ENCODE assay signal across 8 mouse cellular contexts in the genomic region with DNA sequence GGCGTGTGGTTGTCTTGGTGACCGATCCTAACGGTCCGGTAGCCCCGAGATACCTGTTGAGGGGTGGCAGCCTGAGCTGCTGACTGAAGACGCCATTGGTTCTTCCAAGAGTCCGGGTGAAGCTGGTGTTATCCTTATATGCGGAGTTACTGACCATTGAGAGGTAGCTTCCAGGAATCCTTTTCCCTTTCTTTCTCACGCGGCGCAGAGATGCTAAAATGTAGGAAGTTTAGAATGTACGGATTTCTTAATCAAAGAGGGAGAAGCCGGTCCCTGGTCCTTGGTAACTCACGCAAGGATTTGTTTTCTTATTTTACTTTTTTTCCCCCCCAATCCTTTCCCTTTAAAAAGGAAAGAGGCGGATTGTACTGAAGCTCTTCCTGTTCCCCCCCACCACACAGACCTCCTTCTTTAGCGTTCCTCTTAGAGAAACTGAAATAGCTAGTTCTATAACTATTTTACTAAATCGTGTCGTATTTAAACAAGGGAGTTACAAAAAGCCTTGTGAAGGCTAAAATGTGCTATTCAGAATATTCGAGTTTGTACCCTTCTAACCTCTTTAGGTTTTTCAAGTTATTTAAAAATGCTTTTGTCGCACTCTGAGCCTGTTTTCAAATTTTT. TPM values are rescaled to one million over a fixed set of nuclear protein-coding genes. Genes with fewer than 3 reads are reported as not detected.
DNase-seq lines count a peak whose midpoint lies in the region; ATAC-seq and TF ChIP-seq lines count a peak whose summit lies in the region.

No protein-coding gene starts in this region.

- H3K79me2 ChIP-seq in C2C12 (ENCODE audit: control insufficient read depth, insufficient read depth) = peaks cover 72% of the 10 kb centered on the region

- intact Hi-C loops in gastrocnemius, adult 2 months (cut with DNase I) = loop anchor here (2.0 kb wide), 1 partner anchor 53 kb away; a partner anchor contains a TSS

- no peak for TF ChIP-seq CTCF in gastrocnemius, adult 2 months (IDR thresholded peaks at IDR 0.05)
- TF ChIP-seq CTCF in C2C12 (IDR thresholded peaks at IDR 0.05; ENCODE audit: control insufficient read depth, insufficient read depth, insufficient read length) = no peak
- no peak for TF ChIP-seq CTCF in embryonic fibroblast, embryonic 13.5 days (IDR thresholded peaks at IDR 0.05; ENCODE audit: borderline replicate concordance, insufficient read depth, low read length)
- no peak for TF ChIP-seq CTCF in midbrain, postnatal 0 days (IDR thresholded peaks at IDR 0.05)

- no peak; the same call in 1 of the 2 replicates for ATAC-seq in midbrain, postnatal 0 days (ENCODE audit: low FRiP score)

- H3K79me3 ChIP-seq in C2C12 (ENCODE audit: low read depth) = peaks cover 42% of the 10 kb centered on the region

- no peak for DNase-seq in gastrocnemius, adult 2 months
- no peak for DNase-seq in gastrocnemius, adult 18-20 months (ENCODE audit: low spot score)
- DNase-seq in kidney, postnatal 36 days = peak; percentile 18 to 34
- peak; percentile 15 for DNase-seq in midbrain, postnatal 0 days (ENCODE audit: low spot score)
- DNase-seq in right cerebral cortex, postnatal 36 days (ENCODE audit: low spot score in 2 of 2) = no peak
- no peak for DNase-seq in urinary bladder, postnatal 10 days (ENCODE audit: low spot score)

- H3K4me1 ChIP-seq in embryonic fibroblast, embryonic 13.5 days (ENCODE audit: control insufficient read depth, insufficient read depth, low read length) = 0 out of 2 replicates have a peak, but pooled peaks cover 2% of the 10 kb centered on the region
- H3K4me1 ChIP-seq in midbrain, postnatal 0 days (ENCODE audit: insufficient read depth, low read length) = 0 out of 2 replicates have a peak, but pooled peaks cover 6% of the 10 kb centered on the region

- peak overlapping the region; percentile 91 for H3K27ac ChIP-seq in gastrocnemius, adult 2 months
- H3K27ac ChIP-seq in embryonic fibroblast, embryonic 13.5 days (ENCODE audit: insufficient read depth, low read length) = no peak overlapping the region
- H3K27ac ChIP-seq in midbrain, postnatal 0 days (ENCODE audit: low read depth, low read length) = no peak overlapping the region

- no peaks in the 10 kb centered on the region for H3K27me3 ChIP-seq in C2C12 (ENCODE audit: control insufficient read depth, insufficient read depth, insufficient read length)
- no peaks in the 10 kb centered on the region for H3K27me3 ChIP-seq in midbrain, postnatal 0 days (ENCODE audit: insufficient read depth, low read length)

- peak overlapping the region; percentile 46 for H3K4me2 ChIP-seq in midbrain, postnatal 0 days (ENCODE audit: low read depth, low read length, poor library complexity, severe bottlenecking)

- peaks cover 55% of the 10 kb centered on the region for H3K36me3 ChIP-seq in C2C12 (ENCODE audit: control insufficient read depth, insufficient read depth)
- peaks cover 25% of the 10 kb centered on the region for H3K36me3 ChIP-seq in midbrain, postnatal 0 days (ENCODE audit: insufficient read depth, low read length)

- peak overlapping the region; percentile 78 for H3ac ChIP-seq in C2C12 (ENCODE audit: control insufficient read depth, insufficient read length, low read depth)

- H3K9ac ChIP-seq in midbrain, postnatal 0 days (replicated peaks; ENCODE audit: low read length, poor library complexity, severe bottlenecking) = peak overlapping the region; percentile 91

- TF ChIP-seq POLR2A in embryonic fibroblast, embryonic 13.5 days (IDR thresholded peaks at IDR 0.05; ENCODE audit: low read depth, low read length) = no peak

- H3K4me3 ChIP-seq in gastrocnemius, adult 2 months = peak overlapping the region; percentile 86
- peak overlapping the region; percentile 92 for H3K4me3 ChIP-seq in C2C12 (ENCODE audit: insufficient read depth, poor library complexity, severe bottlenecking)
- peak overlapping the region; percentile 99 for H3K4me3 ChIP-seq in embryonic fibroblast, embryonic 13.5 days (ENCODE audit: insufficient read depth, low read length)
- peak overlapping the region; percentile 92 for H3K4me3 ChIP-seq in midbrain, postnatal 0 days (ENCODE audit: low read depth, low read length)

- WGBS in midbrain, postnatal 0 days = 8% methylated on average over 20 of the region's 20 CpGs

- H3K9me3 ChIP-seq in midbrain, postnatal 0 days (ENCODE audit: low read length) = no peaks in the 10 kb centered on the region

TF ChIP-seq in C2C12, 6 proteins besides CTCF, POLR2A, EP300 and RAD21:
- no peak for TF ChIP-seq CEBPB (IDR thresholded peaks at IDR 0.05; ENCODE audit: low read depth)
- TF ChIP-seq MAX (IDR thresholded peaks at IDR 0.05) = no peak
- TF ChIP-seq USF1 (IDR thresholded peaks at IDR 0.05; ENCODE audit: low read depth) = no peak
- no peak for TF ChIP-seq MYOG (IDR thresholded peaks at IDR 0.05; ENCODE audit: control insufficient read depth, extremely low read depth, insufficient read length)
- no peak for TF ChIP-seq MYOD1 (IDR thresholded peaks at IDR 0.05; ENCODE audit: control insufficient read depth, insufficient read length, low read depth)
- TF ChIP-seq FOSL1 (IDR thresholded peaks at IDR 0.05; ENCODE audit: insufficient read depth, low read length, poor library complexity, severe bottlenecking) = no peak
TF ChIP-seq in C2C12: peak in this region for 0.

RNA-seq across cellular contexts. Expression of a gene that starts 0.5 kb away (rescaled TPM):
- 10 to 100 TPM; 12.2 to 13.0 TPM for total RNA-seq in gastrocnemius, adult 2 months (2021)
- 10 to 100 TPM; 10.1 to 11.6 TPM for total RNA-seq in gastrocnemius, adult 18-20 months (2021)
- polyA plus RNA-seq in C2C12 (2012; fragmentation: generic; extraction: Trizol) = 19.3 TPM
- polyA plus RNA-seq in embryonic fibroblast, embryonic 13.5 days (2011; ENCODE audit: insufficient read length, low read depth, missing spikeins) = 49.2 and 71.2 TPM in 2 replicates
- total RNA-seq in midbrain, postnatal 0 days (2014; rRNA removed) = 19.6 and 27.7 TPM in 2 replicates
- polyA plus RNA-seq in midbrain, postnatal 0 days (2015; fragmentation: Nextera tagmentation; extraction: Ambion mirVana) = 19.7 and 23.1 TPM in 2 replicates

RNA-seq across cellular contexts. Expression of a gene that starts 0.9 kb away (rescaled TPM):
- 10 to 100 TPM in 1 of 2 experiments, 1 to 10 TPM in 1; 5.8 to 11.0 TPM for total RNA-seq in gastrocnemius, adult 2 months (2021)
- total RNA-seq in gastrocnemius, adult 18-20 months (2021) = 1 to 10 TPM; 8.3 to 9.0 TPM
- polyA plus RNA-seq in C2C12 (2012; fragmentation: generic; extraction: Trizol) = 2.5 TPM
- polyA plus RNA-seq in embryonic fibroblast, embryonic 13.5 days (2011; ENCODE audit: insufficient read length, low read depth, missing spikeins) = 16.5 and 17.0 TPM in 2 replicates
- total RNA-seq in midbrain, postnatal 0 days (2014; rRNA removed) = 11.5 and 12.3 TPM in 2 replicates
- polyA plus RNA-seq in midbrain, postnatal 0 days (2015; fragmentation: Nextera tagmentation; extraction: Ambion mirVana) = 13.7 and 14.4 TPM in 2 replicates

RNA-seq across cellular contexts. Expression of a gene that starts 54.1 kb away (rescaled TPM):
- total RNA-seq in gastrocnemius, adult 2 months (2021) = under 1 TPM; 0.59 to 0.84 TPM
- total RNA-seq in gastrocnemius, adult 18-20 months (2021) = under 1 TPM; 0.84 to 0.95 TPM
- polyA plus RNA-seq in C2C12 (2012; fragmentation: generic; extraction: Trizol) = 10.5 TPM
- 20.3 and 25.8 TPM in 2 replicates for polyA plus RNA-seq in embryonic fibroblast, embryonic 13.5 days (2011; ENCODE audit: insufficient read length, low read depth, missing spikeins)
- total RNA-seq in midbrain, postnatal 0 days (2014; rRNA removed) = 3.7 and 7.3 TPM in 2 replicates
- polyA plus RNA-seq in midbrain, postnatal 0 days (2015; fragmentation: Nextera tagmentation; extraction: Ambion mirVana) = 7.1 and 7.4 TPM in 2 replicates

RNA-seq across cellular contexts. Expression of a gene that starts 54.1 kb away (rescaled TPM):
- 10 to 100 TPM; 30.8 to 35.6 TPM for total RNA-seq in gastrocnemius, adult 2 months (2021)
- 10 to 100 TPM; 33.8 to 35.5 TPM for total RNA-seq in gastrocnemius, adult 18-20 months (2021)
- 9.7 TPM for polyA plus RNA-seq in C2C12 (2012; fragmentation: generic; extraction: Trizol)
- polyA plus RNA-seq in embryonic fibroblast, embryonic 13.5 days (2011; ENCODE audit: insufficient read length, low read depth, missing spikeins) = 70.5 and 78.6 TPM in 2 replicates
- total RNA-seq in midbrain, postnatal 0 days (2014; rRNA removed) = 84.7 and 106 TPM in 2 replicates
- 107 and 117 TPM in 2 replicates for polyA plus RNA-seq in midbrain, postnatal 0 days (2015; fragmentation: Nextera tagmentation; extraction: Ambion mirVana)

Comparison
In these comparisons a context has a peak if more than half of its experiments do, and no peak if none do; other contexts are left out.
1. DNase-seq: peak in kidney, postnatal 36 days (2 of 2) and midbrain, postnatal 0 days (single experiment); none in gastrocnemius, adult 2 months (single experiment), gastrocnemius, adult 18-20 months (single experiment), right cerebral cortex, postnatal 36 days (0 of 2) and urinary bladder, postnatal 10 days (single experiment).
2. Peak in every context shown above with its lines, with median percentiles within 50 percentile points of each other: H3K4me3 ChIP-seq.